Mouse (Mus musculus) CH12F3 (cell line): ENCODE measurements around the gene Hist2h3b.
"Not testable (repeated sequence)": the region's sequence is repeated elsewhere in the genome, so short reads cannot be mapped to it uniquely, and the experiment has no call there.

Source experiments
- in situ Hi-C: fragments of 300-500 bp; cut with MboI; formaldehyde crosslinking; loops from 2 replicates; pipeline ENCODE4 v1.14.3; 2020; ENCODE audit warnings: low sequenced_read_pairs

Hist2h3b gene

GRCm38 (mm10) chr3:96268051-96268775 lies at the start of gene Hist2h3b:
Gene Hist2h3b (plus strand): TSS chr3:96268654.
- in situ Hi-C loops = no loop called here

DNA sequence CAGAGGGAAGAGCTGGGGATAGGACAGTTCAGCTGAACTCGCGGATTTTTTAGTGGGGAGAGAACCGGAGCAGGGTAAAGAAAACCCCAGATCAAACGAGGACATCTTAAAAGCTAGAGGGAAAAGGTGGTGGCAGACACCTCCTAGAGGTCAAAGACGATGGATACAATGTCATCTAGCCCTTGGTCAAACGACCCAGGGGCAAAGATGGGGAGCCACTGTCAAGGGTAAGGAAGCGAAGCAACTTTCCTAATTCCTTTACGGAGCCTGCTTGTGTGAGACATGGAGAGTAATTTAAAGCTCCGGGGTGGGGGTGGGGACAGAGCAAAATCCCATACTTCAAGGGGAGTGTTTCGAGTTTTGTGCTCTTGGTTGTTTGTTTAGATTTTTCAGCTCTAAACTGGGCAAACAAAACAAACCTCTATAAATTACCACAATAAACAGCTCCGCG lies 49.2 kb upstream of the Hist2h3b start:
- in situ Hi-C loops = no loop called here

DNA sequence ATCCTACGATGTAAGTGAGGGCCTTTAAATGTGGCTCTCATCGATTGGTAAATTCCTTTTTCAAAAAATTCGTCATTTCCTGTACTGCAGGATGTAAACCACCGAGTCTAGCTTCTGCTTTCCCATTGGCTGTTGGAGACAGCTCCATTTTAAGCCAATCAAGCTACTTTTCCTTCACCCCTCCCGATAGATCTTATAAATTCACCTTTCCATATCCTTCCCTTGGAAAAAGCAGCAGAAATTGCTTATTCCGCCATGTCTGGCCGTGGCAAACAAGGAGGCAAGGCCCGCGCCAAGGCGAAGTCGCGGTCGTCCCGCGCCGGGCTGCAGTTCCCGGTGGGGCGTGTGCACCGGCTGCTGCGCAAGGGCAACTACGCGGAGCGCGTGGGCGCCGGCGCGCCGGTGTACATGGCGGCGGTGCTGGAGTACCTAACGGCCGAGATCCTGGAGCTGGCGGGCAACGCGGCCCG lies 48.8 kb upstream of the Hist2h3b start, which contains the start of the genes Bola1 and Hist2h2ab:
Gene Bola1, minus strand, starts transcription at position 49 of the 470 bp plus-strand sequence.
Gene Hist2h2ab, plus strand, starts transcription at position 205 of the 470 bp plus-strand sequence.
- in situ Hi-C loops = no loop called here

- in situ Hi-C loops = not testable (repeated sequence)
Observed at GRCm38 (mm10) chr3:96220131-96220764, 48.2 kb upstream of the Hist2h3b start.

DNA sequence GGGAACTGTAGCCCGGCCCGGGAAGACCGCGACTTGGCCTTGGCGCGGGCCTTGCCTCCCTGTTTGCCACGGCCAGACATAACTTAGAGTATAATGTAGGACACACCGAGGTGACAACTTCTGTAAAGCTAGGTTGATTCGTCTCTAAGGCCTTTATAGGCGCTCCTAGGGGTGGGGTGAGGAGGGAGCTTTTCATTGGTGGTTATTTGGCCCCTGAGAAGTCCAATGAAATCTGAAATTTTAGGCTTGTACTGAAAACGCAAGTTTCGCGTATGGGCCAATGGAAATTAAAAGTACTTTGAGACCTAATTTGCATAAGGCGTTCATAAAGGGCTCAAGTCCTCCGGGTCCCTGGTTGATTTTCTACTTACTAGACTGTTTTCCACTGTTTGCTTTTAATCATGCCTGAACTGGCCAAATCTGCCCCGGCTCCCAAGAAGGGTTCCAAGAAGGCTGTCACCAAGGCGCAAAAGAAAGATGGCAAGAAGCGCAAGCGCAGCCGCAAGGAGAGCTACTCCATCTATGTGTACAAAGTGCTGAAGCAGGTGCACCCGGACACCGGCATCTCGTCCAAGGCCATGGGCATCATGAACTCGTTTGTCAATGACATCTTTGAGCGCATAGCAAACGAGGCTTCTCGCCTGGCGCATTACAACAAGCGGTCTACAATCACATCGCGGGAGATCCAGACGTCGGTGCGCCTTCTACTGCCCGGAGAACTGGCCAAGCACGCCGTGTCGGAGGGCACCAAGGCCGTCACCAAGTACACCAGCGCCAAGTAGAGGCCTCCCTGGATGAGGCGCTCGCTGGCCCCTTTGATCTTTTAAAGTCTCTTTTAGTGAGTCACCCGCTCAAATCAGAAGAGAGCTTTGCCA lies 47.5 kb upstream of the Hist2h3b start, which contains the start of the genes Hist2h2ac and Hist2h2be:
Gene Hist2h2ac, minus strand, starts transcription at position 116 of the 875 bp plus-strand sequence.
Gene Hist2h2be, plus strand, starts transcription at position 355 of the 875 bp plus-strand sequence.
- in situ Hi-C loops = no loop called here

DNA sequence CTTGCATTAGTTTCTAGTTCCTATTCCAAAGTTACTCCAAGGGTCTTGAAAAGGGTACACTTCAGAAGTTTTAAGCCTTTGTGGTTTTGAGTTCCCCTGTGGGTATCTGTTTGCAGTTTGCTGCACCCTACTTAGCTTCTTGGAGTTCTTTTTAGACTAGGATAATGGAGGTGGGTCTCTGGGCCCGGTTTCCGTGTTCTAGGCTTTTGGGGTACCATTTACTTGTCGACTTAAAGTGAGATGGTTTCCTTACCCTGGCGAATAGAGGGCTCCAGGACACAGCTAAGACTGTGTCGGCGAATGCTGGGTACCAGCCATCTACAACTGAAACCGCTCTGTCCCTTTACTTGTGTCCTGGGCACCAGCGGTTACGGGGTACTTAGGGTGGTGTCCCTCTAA lies 46.8 kb upstream of the Hist2h3b start:
- in situ Hi-C loops = no loop called here

GRCm38 (mm10) chr3:96222774-96223173 lies 45.7 kb upstream of the Hist2h3b start:
- in situ Hi-C loops = no loop called here

GRCm38 (mm10) chr3:96225421-96225820 lies 43.0 kb upstream of the Hist2h3b start:
- in situ Hi-C loops = no loop called here

- in situ Hi-C loops = no loop called here
Observed at GRCm38 (mm10) chr3:96226695-96227648, 41.5 kb upstream of the Hist2h3b start.

GRCm38 (mm10) chr3:96228828-96229227 lies 39.6 kb upstream of the Hist2h3b start:
- in situ Hi-C loops = no loop called here

GRCm38 (mm10) chr3:96230404-96230803 lies 38.0 kb upstream of the Hist2h3b start:
- in situ Hi-C loops = no loop called here

GRCm38 (mm10) chr3:96230910-96231757 lies 37.3 kb upstream of the Hist2h3b start:
- in situ Hi-C loops = no loop called here

- in situ Hi-C loops = no loop called here
Observed at GRCm38 (mm10) chr3:96231758-96232120, 36.7 kb upstream of the Hist2h3b start.

DNA sequence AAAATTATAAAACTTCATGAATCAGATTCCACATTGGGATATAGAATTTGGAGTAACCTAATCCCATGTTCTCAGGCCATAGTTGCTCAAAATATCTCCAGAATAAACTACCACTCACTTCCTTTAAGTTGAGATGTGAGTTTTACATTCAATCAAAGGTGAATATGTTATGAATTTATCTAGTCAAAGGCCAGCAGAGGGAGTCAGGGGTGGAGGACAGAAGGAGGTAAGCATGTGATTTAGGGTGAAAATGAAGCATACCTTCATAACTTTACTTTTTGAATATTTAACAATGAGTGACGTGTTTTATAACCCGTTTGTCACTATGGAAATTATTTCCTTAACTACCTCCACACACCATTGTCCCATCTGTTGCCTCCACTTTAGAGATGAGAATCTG lies 33.5 kb upstream of the Hist2h3b start:
- in situ Hi-C loops = no loop called here

DNA sequence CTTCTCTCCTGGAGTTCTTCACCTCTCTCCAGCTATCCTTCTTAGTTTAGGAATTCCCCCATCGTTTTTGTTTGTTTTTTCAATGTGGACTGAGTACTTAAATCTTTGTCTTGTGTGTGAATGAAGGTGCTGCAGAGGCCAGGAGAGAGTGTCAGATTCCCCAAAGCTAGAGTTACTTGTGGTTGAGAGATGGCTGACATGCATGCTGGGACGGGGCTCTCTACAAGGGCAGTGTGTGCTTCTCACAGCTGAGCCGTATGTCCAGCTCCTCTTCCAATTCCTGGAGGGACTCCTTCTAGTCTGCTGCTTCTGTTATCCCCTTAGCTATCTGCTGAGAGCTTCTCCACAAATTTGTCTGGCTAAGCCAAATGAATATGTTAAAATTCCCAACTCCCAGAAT lies 32.6 kb upstream of the Hist2h3b start:
- in situ Hi-C loops = no loop called here

GRCm38 (mm10) chr3:96236834-96237334 lies 31.6 kb upstream of the Hist2h3b start:
- in situ Hi-C loops = no loop called here

GRCm38 (mm10) chr3:96237335-96237903 lies 31.0 kb upstream of the Hist2h3b start:
- in situ Hi-C loops = no loop called here

GRCm38 (mm10) chr3:96237904-96238511 lies 30.4 kb upstream of the Hist2h3b start:
- in situ Hi-C loops = no loop called here
